Mouse (Mus musculus): ENCODE measurements at regions not wholly inside any gene's neighbourhood (a gene's known extent, or its start where the extent isn't known, plus 50 kb on each side); places are given as distances from the start of the nearest gene placed in this dataset.
A peak's percentile ranks its signal among the peaks of the same experiment; 100 is the strongest.

DNA sequence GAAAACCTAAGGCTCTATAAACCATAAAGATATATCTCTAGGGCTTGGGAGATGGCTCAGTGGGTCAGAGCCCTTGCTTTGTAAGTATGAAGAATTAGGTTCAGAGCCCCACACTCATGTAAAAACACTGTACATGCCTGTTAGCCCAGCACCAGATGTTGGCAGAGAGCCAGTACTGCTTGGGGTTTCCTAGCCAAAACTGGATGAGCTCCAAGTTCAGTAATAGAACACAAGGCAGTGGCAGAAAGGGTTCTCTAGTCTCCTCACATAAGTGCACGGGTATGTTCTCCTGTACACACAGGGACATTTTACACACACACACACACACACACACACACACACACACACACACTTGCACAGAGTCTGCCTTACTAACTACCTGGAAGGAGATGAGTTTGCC lies 95.1 kb upstream of the Serpine2 start:
- Histone ChIP-seq H3K9me3 (replicated peaks; ENCODE audit: low read length) (no peaks in the 10 kb centered on the region), H3K4me2 (ENCODE audit: low read length) (no peak overlapping the region), H3K4me1 (replicated peaks; ENCODE audit: insufficient read depth, low read length) (no peaks in the 10 kb centered on the region), H3K9ac (ENCODE audit: low read depth, low read length) (no peak overlapping the region), H3K27me3 (ENCODE audit: insufficient read depth, low read length) (no peaks in the 10 kb centered on the region), H3K4me3 (replicated peaks; ENCODE audit: low read depth, low read length) (no peak overlapping the region), H3K36me3 (ENCODE audit: insufficient read depth, low read length) (no peaks in the 10 kb centered on the region), H3K27ac (no peak overlapping the region)
- WGBS = 62% methylated on average over 1 of the region's 1 CpGs
- no peak for TF ChIP-seq CTCF (IDR thresholded peaks at IDR 0.05; ENCODE audit: low read depth)
- DNase-seq (ENCODE audit: low spot score) = peak; percentile 71
- ATAC-seq (replicated peaks; ENCODE audit: low FRiP score, low read depth) = no peak

DNA sequence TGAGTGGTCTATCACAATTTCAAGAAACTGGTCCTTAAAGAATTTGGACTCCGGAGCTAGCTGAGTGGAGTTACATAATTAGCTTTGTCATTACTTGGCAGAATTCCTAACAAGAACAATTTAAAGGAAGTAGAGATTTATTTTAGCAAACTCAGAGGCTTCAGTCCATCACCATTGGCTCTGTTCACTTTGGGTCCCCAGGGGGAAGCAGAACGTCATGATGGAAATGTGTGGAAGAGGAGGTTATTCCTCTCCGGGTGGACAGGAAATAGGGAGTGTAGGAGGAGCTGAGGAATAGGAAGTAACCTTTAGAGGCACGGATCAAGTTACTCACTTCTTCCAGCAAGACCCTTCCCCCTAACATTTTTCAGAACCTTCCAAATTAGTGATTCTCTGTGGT lies 83.3 kb upstream of the Serpine2 start:
- DNase-seq (ENCODE audit: low spot score) (no peak), ATAC-seq (replicated peaks; ENCODE audit: low FRiP score, low read depth) (no peak)
- Histone ChIP-seq H3K4me1 (replicated peaks; ENCODE audit: insufficient read depth, low read length) (no peaks in the 10 kb centered on the region), H3K27me3 (ENCODE audit: insufficient read depth, low read length) (no peaks in the 10 kb centered on the region), H3K4me2 (ENCODE audit: low read length) (no peak overlapping the region), H3K9me3 (replicated peaks; ENCODE audit: low read length) (no peaks in the 10 kb centered on the region), H3K27ac (no peak overlapping the region), H3K9ac (ENCODE audit: low read depth, low read length) (no peak overlapping the region), H3K4me3 (replicated peaks; ENCODE audit: low read depth, low read length) (no peak overlapping the region), H3K36me3 (ENCODE audit: insufficient read depth, low read length) (no peaks in the 10 kb centered on the region)
- 57% methylated on average over 4 of the region's 4 CpGs for WGBS
- TF ChIP-seq CTCF (IDR thresholded peaks at IDR 0.05; ENCODE audit: low read depth) = no peak

DNA sequence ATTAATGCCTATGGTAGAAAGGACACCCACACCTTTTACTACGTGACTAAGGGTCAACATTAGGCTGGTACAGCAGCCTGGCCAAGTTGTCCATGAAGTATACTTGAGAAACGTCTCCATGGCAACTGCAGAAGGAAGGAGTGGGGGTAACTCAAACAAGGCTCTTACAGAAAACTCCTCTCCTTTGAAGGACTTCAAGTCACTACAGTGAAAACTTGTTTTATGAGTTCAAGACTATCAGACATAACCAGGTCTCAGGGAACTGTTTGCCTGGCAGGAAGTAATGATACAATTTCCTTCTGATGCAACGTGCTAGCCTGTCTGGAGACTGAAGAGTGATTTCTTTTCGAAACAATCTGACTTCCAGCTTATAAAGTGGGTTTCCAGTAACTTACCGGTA lies 71.5 kb upstream of the Serpine2 start:
- DNase-seq (ENCODE audit: low spot score) = peak; percentile 26
- H3K27ac ChIP-seq = no peak overlapping the region; the same call in 1 of the 2 replicates

DNA sequence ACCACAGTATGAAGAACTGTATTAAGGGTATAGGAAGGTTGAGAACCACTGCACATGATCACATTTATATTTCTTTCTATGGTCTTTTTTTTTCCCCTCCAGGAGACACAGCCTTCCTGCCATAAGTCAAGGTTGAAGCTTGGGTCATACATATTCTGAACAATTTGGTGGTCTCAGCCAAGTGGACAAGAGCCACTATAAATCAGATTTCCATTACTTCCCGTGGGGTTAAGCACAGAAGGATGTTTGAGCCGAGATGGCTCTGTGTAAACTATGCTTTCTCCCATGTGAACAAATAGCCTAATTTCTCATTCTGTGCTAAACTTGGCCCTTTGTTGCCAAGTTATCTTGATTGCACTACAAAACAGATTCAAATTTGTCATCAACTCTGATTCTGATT lies 66.8 kb upstream of the Serpine2 start:
- no peak overlapping the region for H3K4me2 ChIP-seq (ENCODE audit: low read length)
- no peaks in the 10 kb centered on the region for H3K27me3 ChIP-seq (ENCODE audit: insufficient read depth, low read length)
- H3K9ac ChIP-seq (ENCODE audit: low read depth, low read length) = no peak overlapping the region
- no peak overlapping the region for H3K27ac ChIP-seq
- no peak overlapping the region for H3K4me3 ChIP-seq (replicated peaks; ENCODE audit: low read depth, low read length)
- DNase-seq (ENCODE audit: low spot score) (peak; percentile 81), ATAC-seq (replicated peaks; ENCODE audit: low FRiP score, low read depth) (no peak; the same call in 1 of the 2 replicates)
- no peak for TF ChIP-seq CTCF (IDR thresholded peaks at IDR 0.05; ENCODE audit: low read depth)
- no peaks in the 10 kb centered on the region for H3K9me3 ChIP-seq (replicated peaks; ENCODE audit: low read length)
- H3K4me1 ChIP-seq (replicated peaks; ENCODE audit: insufficient read depth, low read length) = no peaks in the 10 kb centered on the region; the same call in 1 of the 2 replicates
- no peaks in the 10 kb centered on the region for H3K36me3 ChIP-seq (ENCODE audit: insufficient read depth, low read length)
- WGBS = 11% methylated on average over 2 of the region's 2 CpGs

More for the DNA sequence above, 71.5 kb upstream of the Serpine2 start:
- H3K4me3 ChIP-seq (replicated peaks; ENCODE audit: low read depth, low read length) = no peak overlapping the region
- no peak overlapping the region for H3K9ac ChIP-seq (ENCODE audit: low read depth, low read length)
- WGBS = 54% methylated on average over 5 of the region's 5 CpGs
- no peak for ATAC-seq (replicated peaks; ENCODE audit: low FRiP score, low read depth)
- no peaks in the 10 kb centered on the region for H3K36me3 ChIP-seq (ENCODE audit: insufficient read depth, low read length)
- no peaks in the 10 kb centered on the region for H3K27me3 ChIP-seq (ENCODE audit: insufficient read depth, low read length)
- H3K9me3 ChIP-seq (replicated peaks; ENCODE audit: low read length) = no peaks in the 10 kb centered on the region
- H3K4me1 ChIP-seq (replicated peaks; ENCODE audit: insufficient read depth, low read length) = no peaks in the 10 kb centered on the region; the same call in 1 of the 2 replicates
- no peak overlapping the region for H3K4me2 ChIP-seq (ENCODE audit: low read length)
- no peak for TF ChIP-seq CTCF (IDR thresholded peaks at IDR 0.05; ENCODE audit: low read depth)

DNA sequence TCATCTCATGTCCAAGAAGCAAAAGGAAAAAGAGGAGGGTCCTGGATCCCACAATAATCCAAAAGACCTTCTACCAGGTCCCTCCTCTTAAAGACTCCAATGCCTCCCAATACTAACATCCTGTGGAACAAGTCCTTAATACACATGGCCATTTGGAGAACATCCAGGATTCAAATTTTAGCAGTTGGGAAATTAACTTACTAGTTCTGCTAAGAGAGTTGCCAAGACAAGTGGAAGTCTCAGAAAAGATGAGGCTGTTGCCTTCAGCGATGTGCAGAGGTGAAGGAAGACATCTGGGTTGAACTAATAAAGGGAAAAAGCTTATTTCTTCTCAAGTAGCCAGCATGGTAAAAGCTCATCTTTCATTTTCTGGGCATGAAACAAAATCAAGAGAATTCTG lies 64.8 kb upstream of the Serpine2 start:
- Histone ChIP-seq H3K9ac (ENCODE audit: low read depth, low read length) (no peak overlapping the region), H3K4me2 (ENCODE audit: low read length) (no peak overlapping the region), H3K36me3 (ENCODE audit: insufficient read depth, low read length) (no peaks in the 10 kb centered on the region), H3K4me3 (replicated peaks; ENCODE audit: low read depth, low read length) (no peak overlapping the region), H3K9me3 (replicated peaks; ENCODE audit: low read length) (no peaks in the 10 kb centered on the region), H3K27ac (peak overlapping the region; percentile 40; the same call in 1 of the 2 replicates), H3K27me3 (ENCODE audit: insufficient read depth, low read length) (no peaks in the 10 kb centered on the region), H3K4me1 (replicated peaks; ENCODE audit: insufficient read depth, low read length) (no peaks in the 10 kb centered on the region; the same call in 1 of the 2 replicates)
- 14% methylated on average over 1 of the region's 1 CpGs for WGBS
- DNase-seq (ENCODE audit: low spot score) = peak; percentile 87
- TF ChIP-seq CTCF (IDR thresholded peaks at IDR 0.05; ENCODE audit: low read depth) = no peak
- no peak for ATAC-seq (replicated peaks; ENCODE audit: low FRiP score, low read depth)

DNA sequence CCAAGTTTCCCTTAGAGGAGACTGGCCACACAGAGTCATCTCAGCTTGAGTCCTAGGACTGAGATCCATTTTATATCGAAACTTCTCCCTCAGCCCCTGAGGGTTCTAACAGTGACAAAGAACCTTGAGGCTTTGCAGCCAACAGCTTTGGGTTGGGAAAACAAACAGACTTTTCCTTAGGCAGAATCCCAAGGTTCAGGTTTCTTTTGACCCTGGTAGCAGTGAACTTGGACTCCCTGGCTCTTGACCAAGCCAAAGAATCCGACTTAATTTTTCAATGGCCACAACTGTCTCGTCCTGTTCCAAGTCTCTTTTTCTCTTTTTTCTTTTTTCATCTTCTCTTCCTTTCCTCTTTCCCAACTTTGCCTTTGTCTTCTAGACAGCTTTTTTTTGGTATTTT lies 60.9 kb upstream of the Serpine2 start:
- no peak overlapping the region for H3K4me2 ChIP-seq (ENCODE audit: low read length)
- no peak for TF ChIP-seq CTCF (IDR thresholded peaks at IDR 0.05; ENCODE audit: low read depth)
- H3K9ac ChIP-seq (ENCODE audit: low read depth, low read length) = no peak overlapping the region
- ATAC-seq (replicated peaks; ENCODE audit: low FRiP score, low read depth) = no peak
- DNase-seq (ENCODE audit: low spot score) = peak; percentile 53
- WGBS = 40% methylated on average over 3 of the region's 3 CpGs
- H3K4me3 ChIP-seq (replicated peaks; ENCODE audit: low read depth, low read length) = no peak overlapping the region
- no peaks in the 10 kb centered on the region for H3K27me3 ChIP-seq (ENCODE audit: insufficient read depth, low read length)
- H3K36me3 ChIP-seq (ENCODE audit: insufficient read depth, low read length) = no peaks in the 10 kb centered on the region
- H3K9me3 ChIP-seq (replicated peaks; ENCODE audit: low read length) = no peaks in the 10 kb centered on the region
- no peak overlapping the region for H3K27ac ChIP-seq
- H3K4me1 ChIP-seq (replicated peaks; ENCODE audit: insufficient read depth, low read length) = no peaks in the 10 kb centered on the region

DNA sequence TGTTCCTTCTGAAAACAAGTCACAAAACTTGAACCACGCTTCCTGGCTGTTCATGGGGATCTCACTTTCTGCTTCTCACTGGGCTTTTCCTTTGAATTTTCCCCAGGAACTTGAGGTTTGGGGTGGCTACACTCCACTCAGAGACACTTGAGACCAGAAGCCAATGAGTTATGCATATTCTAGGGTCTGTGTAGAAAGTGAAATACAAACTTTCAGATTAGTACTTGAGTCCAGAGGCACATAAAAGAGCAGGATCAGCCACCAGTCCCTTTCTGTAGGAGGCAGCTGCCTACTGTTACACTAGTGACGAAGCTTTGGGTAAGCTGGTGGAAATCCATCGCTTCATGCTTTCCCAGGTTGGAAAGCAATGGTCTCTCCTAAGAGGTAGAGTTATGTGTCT lies 60.4 kb upstream of the Serpine2 start:
- no peak overlapping the region for H3K9ac ChIP-seq (ENCODE audit: low read depth, low read length)
- H3K27me3 ChIP-seq (ENCODE audit: insufficient read depth, low read length) = no peaks in the 10 kb centered on the region
- 88% methylated on average over 3 of the region's 3 CpGs for WGBS
- H3K4me1 ChIP-seq (replicated peaks; ENCODE audit: insufficient read depth, low read length) = no peaks in the 10 kb centered on the region
- ATAC-seq (replicated peaks; ENCODE audit: low FRiP score, low read depth) = no peak
- no peak overlapping the region for H3K4me3 ChIP-seq (replicated peaks; ENCODE audit: low read depth, low read length)
- no peak for TF ChIP-seq CTCF (IDR thresholded peaks at IDR 0.05; ENCODE audit: low read depth)
- DNase-seq (ENCODE audit: low spot score) = no peak
- no peaks in the 10 kb centered on the region for H3K36me3 ChIP-seq (ENCODE audit: insufficient read depth, low read length)
- no peak overlapping the region for H3K4me2 ChIP-seq (ENCODE audit: low read length)
- H3K9me3 ChIP-seq (replicated peaks; ENCODE audit: low read length) = no peaks in the 10 kb centered on the region
- no peak overlapping the region for H3K27ac ChIP-seq

All from kidney, postnatal 0 days (tissue).